Comparison of ENCODE assay signal across 8 mouse cellular contexts in the genomic region with DNA sequence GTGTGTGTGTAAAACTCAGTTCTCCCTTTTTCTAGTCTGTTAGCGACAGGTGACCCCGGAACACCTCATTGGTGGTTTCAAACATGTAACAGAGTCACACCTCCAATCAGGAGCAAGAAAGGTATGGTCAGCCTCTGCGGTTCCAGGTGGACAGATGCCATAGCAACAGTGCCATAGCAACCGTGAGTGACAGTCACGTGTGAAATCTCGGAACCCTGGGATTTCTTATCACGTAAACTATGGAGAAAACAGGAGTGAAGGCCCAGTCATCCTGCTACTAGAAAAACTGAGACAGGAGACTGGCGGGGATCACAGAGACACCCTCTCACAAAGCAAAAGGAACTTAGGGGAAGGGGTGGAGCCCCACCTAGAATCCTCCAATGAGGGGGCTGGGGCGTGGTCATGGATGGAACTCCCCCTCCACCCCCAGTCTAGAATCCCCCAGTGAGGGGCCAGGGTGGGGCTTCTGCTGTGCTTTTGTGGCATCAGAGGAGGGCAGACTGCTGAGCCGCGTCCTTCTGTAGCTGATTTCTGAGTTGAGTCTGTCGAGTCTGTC. TPM values are rescaled to one million over a fixed set of nuclear protein-coding genes. Genes with fewer than 3 reads are reported as not detected.
DNase-seq lines count a peak whose midpoint lies in the region; ATAC-seq lines count a peak whose summit lies in the region.

No protein-coding gene starts in this region.

- H3K9ac ChIP-seq in embryonic facial prominence, embryonic 11.5 days (replicated peaks; ENCODE audit: low read length), result peak overlapping the region; percentile 10; the same call in 1 of the 2 replicates
- no peak overlapping the region for H3K9ac ChIP-seq in intestine, embryonic 15.5 days
- H3K9ac ChIP-seq in liver, embryonic 12.5 days, result no peak overlapping the region; the same call in 1 of the 2 replicates
- no peak overlapping the region for H3K9ac ChIP-seq in neural tube, embryonic 14.5 days (replicated peaks; ENCODE audit: low read depth, low read length)

- H3K27me3 ChIP-seq in embryonic facial prominence, embryonic 11.5 days (ENCODE audit: control insufficient read depth, insufficient read depth, low read length), result no peaks in the 10 kb centered on the region
- no peaks in the 10 kb centered on the region for H3K27me3 ChIP-seq in intestine, embryonic 15.5 days (replicated peaks)
- peaks cover 62% of the 10 kb centered on the region for H3K27me3 ChIP-seq in liver, embryonic 12.5 days (replicated peaks)
- H3K27me3 ChIP-seq in neural tube, embryonic 14.5 days (ENCODE audit: control insufficient read depth, insufficient read depth, low read length), result no peaks in the 10 kb centered on the region

- no peak overlapping the region for H3K27ac ChIP-seq in embryonic facial prominence, embryonic 11.5 days (replicated peaks; ENCODE audit: low read depth, low read length)
- H3K27ac ChIP-seq in intestine, embryonic 15.5 days, result no peak overlapping the region
- H3K27ac ChIP-seq in liver, embryonic 12.5 days, result no peak overlapping the region
- 0 out of 2 replicates have a peak overlapping the region, but pooled peaks have one; percentile 10 for H3K27ac ChIP-seq in neural tube, embryonic 14.5 days (ENCODE audit: low read depth, low read length)

- ATAC-seq in frontal cortex, adult (ENCODE audit: low TSS enrichment), result peak; percentile 43; the same call in 1 of the 2 replicates
- peak; percentile 81 for ATAC-seq in embryonic facial prominence, embryonic 11.5 days (replicated peaks; ENCODE audit: insufficient number of reproducible peaks, low FRiP score, low TSS enrichment, low read depth)
- peak; percentile 53 for ATAC-seq in intestine, embryonic 15.5 days
- no peak for ATAC-seq in liver, embryonic 12.5 days
- peak; percentile 61 for ATAC-seq in neural tube, embryonic 14.5 days (ENCODE audit: low read depth)

- H3K4me1 ChIP-seq in embryonic facial prominence, embryonic 11.5 days (ENCODE audit: control insufficient read depth, insufficient read depth, low read length), result no peaks in the 10 kb centered on the region
- peaks cover 7% of the 10 kb centered on the region; the same call in 1 of the 2 replicates for H3K4me1 ChIP-seq in intestine, embryonic 15.5 days (replicated peaks)
- H3K4me1 ChIP-seq in liver, embryonic 12.5 days, result peaks cover 7% of the 10 kb centered on the region; the same call in 1 of the 2 replicates
- no peaks in the 10 kb centered on the region; the same call in 1 of the 2 replicates for H3K4me1 ChIP-seq in neural tube, embryonic 14.5 days (ENCODE audit: control insufficient read depth, insufficient read depth, low read length)

- no peaks in the 10 kb centered on the region for H3K9me3 ChIP-seq in embryonic facial prominence, embryonic 11.5 days (replicated peaks; ENCODE audit: control insufficient read depth, low read length)
- no peaks in the 10 kb centered on the region for H3K9me3 ChIP-seq in intestine, embryonic 15.5 days
- 0 out of 2 replicates have a peak, but pooled peaks cover 5% of the 10 kb centered on the region for H3K9me3 ChIP-seq in liver, embryonic 12.5 days (replicated peaks)
- no peaks in the 10 kb centered on the region for H3K9me3 ChIP-seq in neural tube, embryonic 14.5 days (ENCODE audit: control insufficient read depth, low read length)

- no peaks in the 10 kb centered on the region for H3K36me3 ChIP-seq in embryonic facial prominence, embryonic 11.5 days (replicated peaks; ENCODE audit: control insufficient read depth, insufficient read depth, low read depth, low read length)
- H3K36me3 ChIP-seq in intestine, embryonic 15.5 days, result no peaks in the 10 kb centered on the region
- H3K36me3 ChIP-seq in liver, embryonic 12.5 days, result no peaks in the 10 kb centered on the region
- H3K36me3 ChIP-seq in neural tube, embryonic 14.5 days (ENCODE audit: control insufficient read depth, insufficient read depth, low read length), result no peaks in the 10 kb centered on the region

- WGBS in embryonic facial prominence, embryonic 11.5 days, result 4% methylated on average over 12 of the region's 12 CpGs
- 7% methylated on average over 12 of the region's 12 CpGs for WGBS in intestine, embryonic 15.5 days
- 7% methylated on average over 12 of the region's 12 CpGs for WGBS in liver, embryonic 12.5 days (ENCODE audit: insufficient replicate concordance)
- WGBS in neural tube, embryonic 14.5 days, result 4% methylated on average over 12 of the region's 12 CpGs

- H3K4me3 ChIP-seq in embryonic facial prominence, embryonic 11.5 days (ENCODE audit: low read depth, low read length), result peak overlapping the region; percentile 22; the same call in 1 of the 2 replicates
- peak overlapping the region; percentile 10; the same call in 1 of the 2 replicates for H3K4me3 ChIP-seq in intestine, embryonic 15.5 days (replicated peaks)
- no peak overlapping the region for H3K4me3 ChIP-seq in liver, embryonic 12.5 days
- H3K4me3 ChIP-seq in neural tube, embryonic 14.5 days (ENCODE audit: low read depth, low read length), result no peak overlapping the region

- DNase-seq in frontal cortex, adult 2 months (ENCODE audit: extremely low spot score in 1 of 2, low spot score in 1 of 2), result no peak
- DNase-seq in MN1 (ENCODE audit: low spot score), result peak; percentile 71
- DNase-seq in embryonic facial prominence, embryonic 11.5 days (ENCODE audit: low spot score), result peak; percentile 87
- no peak for DNase-seq in c-Kit-positive CD71-positive TER-119-positive erythroid progenitor cells, embryonic 14.5 days (ENCODE audit: low spot score)

- H3K4me2 ChIP-seq in embryonic facial prominence, embryonic 11.5 days (ENCODE audit: low read depth, low read length), result no peak overlapping the region; the same call in 1 of the 2 replicates
- H3K4me2 ChIP-seq in intestine, embryonic 15.5 days (replicated peaks), result peak overlapping the region; percentile 42
- peak overlapping the region; percentile 33 for H3K4me2 ChIP-seq in liver, embryonic 12.5 days
- H3K4me2 ChIP-seq in neural tube, embryonic 14.5 days (ENCODE audit: low read depth, low read length), result peak overlapping the region; percentile 30; the same call in 1 of the 2 replicates

RNA-seq across cellular contexts. Expression of a gene that starts 15.2 kb away (rescaled TPM):
- polyA plus RNA-seq in frontal cortex, adult 2 months (2012; rRNA removed), result 24.9 and 33.3 TPM in 2 replicates
- polyA plus RNA-seq in embryonic facial prominence, embryonic 11.5 days (2014; fragmentation: Nextera tagmentation; extraction: Ambion mirVana), result 0.26 and 0.52 TPM in 2 replicates
- 0.32 and 0.63 TPM in 2 replicates for polyA plus RNA-seq in intestine, embryonic 15.5 days (2015; fragmentation: Nextera tagmentation; extraction: Ambion mirVana)
- polyA plus RNA-seq in liver, embryonic 12.5 days (2016; fragmentation: Nextera tagmentation; extraction: Ambion mirVana), result 0.06 and 0.10 TPM in 2 replicates
- 2.4 and 3.4 TPM in 2 replicates for polyA plus RNA-seq in neural tube, embryonic 14.5 days (2014; fragmentation: Nextera tagmentation; extraction: Ambion mirVana)

RNA-seq across cellular contexts. Expression of a gene that starts 16.0 kb away (rescaled TPM):
- 17.2 and 17.7 TPM in 2 replicates for polyA plus RNA-seq in frontal cortex, adult 2 months (2012; rRNA removed)
- polyA plus RNA-seq in embryonic facial prominence, embryonic 11.5 days (2014; fragmentation: Nextera tagmentation; extraction: Ambion mirVana), result 10.3 and 12.9 TPM in 2 replicates
- polyA plus RNA-seq in intestine, embryonic 15.5 days (2015; fragmentation: Nextera tagmentation; extraction: Ambion mirVana), result 5.5 and 6.9 TPM in 2 replicates
- 2.1 TPM in 2 replicates for polyA plus RNA-seq in liver, embryonic 12.5 days (2016; fragmentation: Nextera tagmentation; extraction: Ambion mirVana)
- polyA plus RNA-seq in neural tube, embryonic 14.5 days (2014; fragmentation: Nextera tagmentation; extraction: Ambion mirVana), result 11.5 and 12.2 TPM in 2 replicates

RNA-seq across cellular contexts. Expression of a gene that starts 23.3 kb away (rescaled TPM):
- 5.6 and 7.3 TPM in 2 replicates for polyA plus RNA-seq in frontal cortex, adult 2 months (2012; rRNA removed)
- polyA plus RNA-seq in embryonic facial prominence, embryonic 11.5 days (2014; fragmentation: Nextera tagmentation; extraction: Ambion mirVana), result 0.14 and 0.88 TPM in 2 replicates
- polyA plus RNA-seq in intestine, embryonic 15.5 days (2015; fragmentation: Nextera tagmentation; extraction: Ambion mirVana), result 19.3 and 20.4 TPM in 2 replicates
- polyA plus RNA-seq in liver, embryonic 12.5 days (2016; fragmentation: Nextera tagmentation; extraction: Ambion mirVana), result 2.4 and 2.9 TPM in 2 replicates
- 0.09 and 2.5 TPM in 2 replicates for polyA plus RNA-seq in neural tube, embryonic 14.5 days (2014; fragmentation: Nextera tagmentation; extraction: Ambion mirVana)

RNA-seq across cellular contexts. Expression of a gene that starts 27.9 kb away (rescaled TPM):
- 200 and 215 TPM in 2 replicates for polyA plus RNA-seq in frontal cortex, adult 2 months (2012; rRNA removed)
- 241 and 259 TPM in 2 replicates for polyA plus RNA-seq in embryonic facial prominence, embryonic 11.5 days (2014; fragmentation: Nextera tagmentation; extraction: Ambion mirVana)
- 180 and 201 TPM in 2 replicates for polyA plus RNA-seq in intestine, embryonic 15.5 days (2015; fragmentation: Nextera tagmentation; extraction: Ambion mirVana)
- 134 and 140 TPM in 2 replicates for polyA plus RNA-seq in liver, embryonic 12.5 days (2016; fragmentation: Nextera tagmentation; extraction: Ambion mirVana)
- polyA plus RNA-seq in neural tube, embryonic 14.5 days (2014; fragmentation: Nextera tagmentation; extraction: Ambion mirVana), result 162 and 166 TPM in 2 replicates

RNA-seq across cellular contexts. Expression of a gene that starts 35.1 kb away (rescaled TPM):
- polyA plus RNA-seq in frontal cortex, adult 2 months (2012; rRNA removed), result 1,306 and 1,773 TPM in 2 replicates
- 377 and 460 TPM in 2 replicates for polyA plus RNA-seq in embryonic facial prominence, embryonic 11.5 days (2014; fragmentation: Nextera tagmentation; extraction: Ambion mirVana)
- 890 and 1,161 TPM in 2 replicates for polyA plus RNA-seq in intestine, embryonic 15.5 days (2015; fragmentation: Nextera tagmentation; extraction: Ambion mirVana)
- polyA plus RNA-seq in liver, embryonic 12.5 days (2016; fragmentation: Nextera tagmentation; extraction: Ambion mirVana), result 594 and 628 TPM in 2 replicates
- polyA plus RNA-seq in neural tube, embryonic 14.5 days (2014; fragmentation: Nextera tagmentation; extraction: Ambion mirVana), result 674 and 791 TPM in 2 replicates

Comparison
In these comparisons a context has a peak if more than half of its experiments do, and no peak if none do; other contexts are left out.
1. DNase-seq: peak in MN1 (single experiment) and embryonic facial prominence, embryonic 11.5 days (single experiment); none in frontal cortex, adult 2 months (0 of 2) and c-Kit-positive CD71-positive TER-119-positive erythroid progenitor cells, embryonic 14.5 days (single experiment).
2. H3K4me3 ChIP-seq: peak in embryonic facial prominence, embryonic 11.5 days (single experiment) and intestine, embryonic 15.5 days (single experiment); none in liver, embryonic 12.5 days (single experiment) and neural tube, embryonic 14.5 days (single experiment).